Mouse (Mus musculus) limb, embryonic 14.5 days (tissue): Measurements from ENCODE around the gene Ercc1. TPM values are rescaled to one million over a fixed set of nuclear protein-coding genes. Genes with fewer than 3 reads are reported as not detected.

Source experiments
- ATAC-seq: fragments of 200-750 bp; cut with Nextera tagmentation; 2 replicates; pipeline ENCODE4 v1.8.0; 2017; ENCODE audit warnings: low read depth, moderate number of reproducible peaks, moderate TSS enrichment; ENCODE audit not compliant: low FRiP score
- DNase-seq: peaks from one replicate; pipeline ENCODE4 v3.0.0-alpha.2; 2015; ENCODE audit warnings: low spot score
- H3K27ac ChIP-seq: fragments of 300-500 bp; sonication (generic); replicated peaks from 2 replicates; pipeline ENCODE4 v1.5.1; 2014; ENCODE audit warnings: low read depth, mild to moderate bottlenecking, low read length, moderate library complexity, mixed read lengths
- H3K27me3 ChIP-seq: fragments of 300-500 bp; sonication (generic); 2 replicates; pipeline ENCODE4 v1.6.1; 2014; ENCODE audit warnings: low read length, mixed read lengths; ENCODE audit not compliant: control insufficient read depth, insufficient read depth
- H3K36me3 ChIP-seq: fragments of 300-500 bp; sonication (generic); 2 replicates; pipeline ENCODE4 v1.6.1; 2014; ENCODE audit warnings: mild to moderate bottlenecking, low read length, moderate library complexity, mixed read lengths; ENCODE audit not compliant: control insufficient read depth, insufficient read depth
- H3K4me1 ChIP-seq: fragments of 300-500 bp; sonication (generic); 2 replicates; pipeline ENCODE4 v1.6.1; 2014; ENCODE audit warnings: antibody characterized with exemption, low read length, mixed read lengths; ENCODE audit not compliant: control insufficient read depth, insufficient read depth
- H3K4me2 ChIP-seq: fragments of 300-500 bp; sonication (generic); replicated peaks from 2 replicates; pipeline ENCODE4 v1.6.1; 2014; ENCODE audit warnings: low read depth, mild to moderate bottlenecking, low read length, moderate library complexity; ENCODE audit not compliant: severe bottlenecking
- H3K4me3 ChIP-seq: fragments of 300-500 bp; sonication (generic); replicated peaks from 2 replicates; pipeline ENCODE4 v1.5.1; 2014; ENCODE audit warnings: low read length
- H3K9ac ChIP-seq: fragments of 300-500 bp; sonication (generic); 2 replicates; pipeline ENCODE4 v1.6.1; 2014; ENCODE audit warnings: mild to moderate bottlenecking, low read depth, low read length, moderate library complexity; ENCODE audit not compliant: severe bottlenecking
- H3K9me3 ChIP-seq: fragments of 300-500 bp; sonication (generic); 2 replicates; pipeline ENCODE4 v1.6.1; 2016; ENCODE audit warnings: low read length; ENCODE audit not compliant: control insufficient read depth
- POLR2A ChIP-seq: fragments of 200-500 bp; IDR thresholded peaks from 2 replicates; pipeline ENCODE4 v1.8.0; 2012; ENCODE audit warnings: inconsistent platforms, mild to moderate bottlenecking, moderate library complexity, borderline replicate concordance; ENCODE audit not compliant: insufficient read depth, insufficient read length; ENCODE audit errors: extremely low read depth
- WGBS: fragments of 180-500 bp; shearing (Covaris S2); extraction: QIAGEN DNeasy Blood & Tissue Kit; methylation state at CpG from one replicate; pipeline ENCODE4 v1.1.7; 2014; 5-methylcytosine and 5-hydroxymethylcytosine counted together
- polyA plus RNA-seq, 2 experiments: library from polyadenylated mRNA; depleted of rRNA in 1 of 2; stranded (reverse) in 1 of 2; unstranded in 1 of 2; fragments of >200 nt; fragmentation: Nextera tagmentation in 1 of 2; extraction: Ambion mirVana in 1 of 2; gene quantifications; 2 replicates each; pipeline versions ENCODE4 v1.2.1 to v1.2.3; 2012 to 2014

Gene Ercc1
- polyA plus RNA-seq, 2 experiments, result 72.3 to 74.3 TPM

DNA sequence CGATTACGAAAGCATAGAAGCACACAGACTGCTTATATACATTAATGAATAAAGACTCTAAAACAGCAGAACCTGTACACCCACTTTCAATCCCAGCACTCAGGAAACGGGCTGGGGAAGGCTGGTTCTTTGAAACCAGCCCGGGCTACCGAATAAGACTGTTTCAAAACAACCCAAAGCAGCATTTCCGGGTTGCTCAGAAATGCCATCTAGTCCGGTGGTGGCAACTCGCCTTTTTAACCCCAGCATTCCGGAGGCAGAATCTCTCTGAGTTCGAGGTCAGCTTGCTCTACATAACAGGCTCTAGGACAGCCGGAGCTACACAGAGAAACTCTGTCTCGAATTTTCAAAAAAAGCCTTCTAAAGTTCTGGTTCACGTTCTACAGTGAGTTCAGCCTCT, 14.1 kb downstream of the Ercc1 start:
- Histone ChIP-seq H3K27ac (no peak overlapping the region), H3K4me2 (peak overlapping the region; percentile 97), H3K9me3 (no peaks in the 10 kb centered on the region), H3K27me3 (no peaks in the 10 kb centered on the region), H3K36me3 (peaks cover 38% of the 10 kb centered on the region), H3K9ac (peak overlapping the region; percentile 66), H3K4me1 (peaks cover 12% of the 10 kb centered on the region), H3K4me3 (peak overlapping the region; percentile 66)
- DNase-seq, result no peak
- ATAC-seq, result no peak
- no peak for TF ChIP-seq POLR2A
- 18% methylated on average over 13 of the region's 13 CpGs for WGBS

DNA sequence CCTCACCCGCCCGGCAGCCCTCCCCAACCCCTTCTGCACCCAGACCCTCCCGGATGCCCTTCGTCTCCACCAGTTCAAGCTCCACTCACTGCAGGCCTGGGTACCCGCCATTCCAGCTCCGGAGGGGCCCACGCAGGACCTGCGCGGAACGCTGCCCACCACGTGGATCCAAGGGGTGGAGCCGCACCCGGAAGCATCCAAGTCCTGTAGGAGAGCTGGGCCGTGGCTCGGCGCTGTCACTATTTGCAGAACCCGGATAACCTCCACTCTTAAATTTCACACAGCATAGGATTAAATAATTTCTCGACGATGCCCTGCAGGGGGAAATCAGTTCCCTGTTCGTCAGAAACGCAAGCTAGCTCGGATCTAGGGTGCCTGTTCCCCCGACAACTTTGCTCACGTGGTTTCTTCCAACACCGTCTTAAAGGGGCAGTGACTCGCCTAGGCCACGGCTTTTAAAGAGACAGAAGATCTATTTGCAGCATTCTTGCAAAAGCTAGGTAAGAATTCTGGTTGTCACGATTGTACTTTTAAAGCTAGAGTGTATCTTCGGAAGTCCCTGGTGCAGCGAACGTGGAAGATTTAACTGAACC, 14.8 kb downstream of the Ercc1 start, which contains the start of the genes Cd3eap and Ppp1r13l:
Gene Cd3eap (minus strand): TSS at position 185 of the 593 bp plus-strand sequence.
Gene Ppp1r13l (plus strand): TSS at position 451 of the 593 bp plus-strand sequence.
- WGBS, result under 1% methylated on average over 31 of the region's 31 CpGs
- Histone ChIP-seq H3K27me3 (no peaks in the 10 kb centered on the region), H3K9ac (peak within 1 kb of the TSS; percentile 66), H3K36me3 (peaks cover 33% of the 10 kb centered on the region), H3K4me3 (peak within 1 kb of the TSS; percentile 66), H3K27ac (peak within 1 kb of the TSS; percentile 40), H3K4me2 (peak within 1 kb of the TSS; percentile 97), H3K9me3 (no peaks in the 10 kb centered on the region), H3K4me1 (peaks cover 12% of the 10 kb centered on the region)
- ATAC-seq, result peak; percentile 80
- peak; percentile 82 for DNase-seq
- 0 out of 2 replicates have a peak, but pooled peaks have one; percentile 60 for TF ChIP-seq POLR2A

DNA sequence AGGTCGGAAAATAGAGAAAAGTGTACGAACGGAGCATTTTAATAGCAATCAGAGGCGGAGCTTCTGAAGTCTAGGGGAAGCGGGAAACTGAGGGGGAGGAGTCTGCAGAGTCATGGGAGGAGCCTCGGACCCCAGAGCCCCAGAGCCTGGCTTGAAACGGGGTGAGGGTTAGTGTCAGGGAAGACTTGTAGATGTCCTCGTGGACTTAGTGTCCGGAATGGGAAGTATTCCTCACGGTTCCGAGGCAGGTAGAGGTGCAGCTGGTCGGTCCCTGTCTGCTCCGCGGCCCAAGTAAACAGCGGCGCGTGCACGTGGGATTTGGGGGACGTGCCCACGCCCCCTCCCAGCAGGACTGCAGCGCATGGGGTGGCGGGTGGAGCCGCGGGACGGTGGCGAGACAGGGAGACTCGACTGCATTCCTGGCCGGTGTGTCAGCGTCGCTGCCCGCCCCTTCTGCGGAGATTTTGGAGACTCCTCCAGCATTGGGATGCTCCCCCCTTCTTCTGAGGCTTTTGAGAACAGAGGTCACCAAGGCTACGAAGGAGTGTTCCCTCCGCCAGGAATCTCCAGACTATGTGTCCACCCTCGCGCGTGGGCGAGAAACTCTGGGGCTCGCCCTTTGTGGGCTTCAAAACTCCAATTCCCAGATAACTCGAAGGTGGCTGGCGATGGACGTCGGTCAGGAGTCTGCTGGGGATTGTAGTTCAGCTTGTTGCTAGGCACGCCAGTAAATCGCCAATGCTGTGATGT, 15.5 kb downstream of the Ercc1 start:
- peak overlapping the region; percentile 66 for H3K4me3 ChIP-seq
- ATAC-seq, result peak; percentile 75
- peak overlapping the region; percentile 40 for H3K27ac ChIP-seq
- DNase-seq, result peak; percentile 89
- no peaks in the 10 kb centered on the region for H3K27me3 ChIP-seq
- peak overlapping the region; percentile 66 for H3K9ac ChIP-seq
- under 1% methylated on average over 44 of the region's 45 CpGs for WGBS
- H3K36me3 ChIP-seq, result peaks cover 26% of the 10 kb centered on the region
- no peaks in the 10 kb centered on the region for H3K9me3 ChIP-seq
- H3K4me1 ChIP-seq, result peaks cover 12% of the 10 kb centered on the region
- peak overlapping the region; percentile 97 for H3K4me2 ChIP-seq
- no peak for TF ChIP-seq POLR2A

DNA sequence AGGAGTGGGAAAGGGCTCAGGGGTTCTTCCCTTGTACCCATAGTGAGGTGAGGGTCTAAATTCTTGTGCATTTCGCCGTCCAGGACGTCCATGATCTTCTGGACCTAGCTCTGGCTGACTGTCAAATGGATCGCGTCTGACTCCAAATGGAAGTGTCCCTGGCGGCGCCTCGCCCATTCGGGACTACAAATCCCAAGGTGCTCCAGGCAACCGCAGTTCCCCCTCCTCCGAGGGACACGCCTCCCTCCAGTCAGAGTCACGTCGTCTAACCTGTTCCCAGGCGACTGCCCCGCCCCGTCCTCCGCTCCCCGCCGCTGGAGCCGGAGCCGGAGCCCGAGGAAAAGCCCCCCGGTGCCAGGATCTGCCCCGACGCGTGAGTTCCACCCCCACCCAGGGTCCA, 16.4 kb downstream of the Ercc1 start:
- DNase-seq (peak; percentile 87), ATAC-seq (peak; percentile 62)
- H3K27me3 ChIP-seq, result no peaks in the 10 kb centered on the region
- peak overlapping the region; percentile 97 for H3K4me2 ChIP-seq
- H3K4me3 ChIP-seq, result peak overlapping the region; percentile 66
- H3K9ac ChIP-seq, result peak overlapping the region; percentile 52
- H3K9me3 ChIP-seq, result no peaks in the 10 kb centered on the region
- WGBS, result under 1% methylated on average over 27 of the region's 27 CpGs
- no peak overlapping the region for H3K27ac ChIP-seq
- H3K36me3 ChIP-seq, result peaks cover 20% of the 10 kb centered on the region
- peaks cover 12% of the 10 kb centered on the region for H3K4me1 ChIP-seq
- no peak for TF ChIP-seq POLR2A

DNA sequence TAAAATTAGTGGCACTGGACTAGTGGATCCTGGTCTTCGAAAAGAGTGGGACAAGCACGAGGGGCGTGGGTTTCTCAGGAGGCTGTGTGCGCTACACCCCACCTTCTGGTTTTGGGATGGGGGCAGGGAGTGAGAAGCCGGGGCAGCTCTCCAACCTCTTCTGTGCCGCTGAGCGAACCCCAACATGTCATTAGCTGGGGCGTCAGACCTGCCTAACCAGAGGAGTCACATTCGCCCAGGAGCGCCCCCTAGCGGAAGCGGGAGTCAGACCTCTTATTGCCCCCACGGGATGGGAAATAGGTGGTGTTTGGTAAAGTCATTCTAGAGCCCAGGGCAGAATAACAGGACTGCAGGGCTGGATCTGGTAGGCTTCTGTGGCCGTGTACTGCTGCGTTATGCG, 17.1 kb downstream of the Ercc1 start:
- DNase-seq (peak; percentile 54), ATAC-seq (no peak)
- H3K4me2 ChIP-seq, result peak overlapping the region; percentile 97
- peaks cover 12% of the 10 kb centered on the region for H3K4me1 ChIP-seq
- H3K36me3 ChIP-seq, result peaks cover 14% of the 10 kb centered on the region; the same call in 1 of the 2 replicates
- H3K9ac ChIP-seq, result peak overlapping the region; percentile 52
- H3K9me3 ChIP-seq, result no peaks in the 10 kb centered on the region
- no peak for TF ChIP-seq POLR2A
- WGBS, result 12% methylated on average over 16 of the region's 16 CpGs
- no peaks in the 10 kb centered on the region for H3K27me3 ChIP-seq
- 0 out of 2 replicates have a peak overlapping the region, but pooled peaks have one; percentile 0 for H3K27ac ChIP-seq
- H3K4me3 ChIP-seq, result peak overlapping the region; percentile 66
